Mouse (Mus musculus) E14TG2a.4 (cell line): Measurements from ENCODE around the gene Ptprm.

Source experiments
- CTCF ChIP-seq: conservative IDR thresholded peaks from 2 replicates; pipeline ENCODE4 v1.5.1; 2014; ENCODE audit warnings: low read length
- POU5F1 ChIP-seq: IDR thresholded peaks from 2 replicates; pipeline ENCODE4 v1.6.1; 2014; ENCODE audit warnings: low read length, borderline replicate concordance

- TF ChIP-seq CTCF (no peak), POU5F1 (no peak)
Measured at GRCm38 (mm10) chr17:67308421-67308820, 45.8 kb downstream of the Ptprm start.
